Mouse (Mus musculus): ENCODE results near the gene Tspoap1. TPM values are rescaled to one million over a fixed set of nuclear protein-coding genes. Genes with fewer than 3 reads are reported as not detected.

Gene Tspoap1
- polyA plus RNA-seq, 1 experiment from 2014 or later, result 5.7 TPM

DNA sequence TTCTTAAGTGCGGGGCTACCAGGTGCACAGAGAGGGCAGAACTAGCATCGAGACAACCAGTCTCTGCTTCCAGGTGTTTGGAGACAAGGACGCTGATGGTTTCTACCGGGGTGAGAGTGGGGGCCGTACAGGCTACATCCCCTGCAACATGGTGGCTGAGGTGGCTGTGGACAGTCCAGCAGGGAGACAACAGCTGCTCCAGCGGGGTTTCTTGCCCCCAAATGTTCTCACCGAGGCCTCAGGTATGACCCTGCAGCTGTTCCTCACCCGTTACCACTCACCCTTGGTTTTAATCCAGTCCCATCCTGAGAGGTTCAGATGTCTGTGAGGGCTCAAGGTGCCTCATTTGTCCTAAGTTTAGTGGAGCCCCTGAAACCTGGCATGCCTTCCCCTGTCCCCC lies 19.8 kb downstream of the Tspoap1 start:
- Histone ChIP-seq H3K9me3 (no peaks in the 10 kb centered on the region), H3K4me3 (replicated peaks) (no peak overlapping the region), H3K9ac (replicated peaks) (no peak overlapping the region), H3K27me3 (peaks cover 18% of the 10 kb centered on the region; the same call in 1 of the 2 replicates), H3K27ac (no peak overlapping the region), H3K4me1 (replicated peaks) (peaks cover 18% of the 10 kb centered on the region), H3K4me2 (no peak overlapping the region), H3K36me3 (no peaks in the 10 kb centered on the region)
- no peak for ATAC-seq (ENCODE audit: insufficient number of reproducible peaks, insufficient read depth, low FRiP score, low TSS enrichment, low read depth)
- 81% methylated on average over 8 of the region's 8 CpGs for WGBS

DNA sequence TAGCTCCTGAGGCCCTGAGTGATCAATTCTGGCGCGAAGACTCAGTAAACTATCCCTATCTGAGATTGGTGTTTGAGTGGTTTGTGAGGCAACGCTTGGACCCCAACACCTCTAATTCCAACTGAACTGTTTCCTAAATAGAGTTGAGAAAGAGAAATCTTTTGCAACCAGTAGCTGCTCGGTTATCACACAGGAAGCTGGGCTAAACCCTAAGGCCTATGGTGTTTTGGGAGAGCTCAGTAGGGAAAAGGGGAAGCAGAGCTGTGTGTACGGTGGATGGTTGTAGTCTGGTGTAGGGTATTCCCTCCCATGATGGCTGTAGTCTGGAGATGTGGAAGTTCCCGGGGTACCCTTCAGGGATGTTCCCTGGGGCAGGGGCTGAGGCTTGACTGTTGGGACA lies 29.7 kb downstream of the Tspoap1 start:
- H3K4me1 ChIP-seq (replicated peaks), result no peaks in the 10 kb centered on the region
- H3K36me3 ChIP-seq, result no peaks in the 10 kb centered on the region
- no peak overlapping the region for H3K27ac ChIP-seq
- no peak overlapping the region for H3K9ac ChIP-seq (replicated peaks)
- WGBS, result 91% methylated on average over 6 of the region's 6 CpGs
- H3K4me2 ChIP-seq, result no peak overlapping the region
- no peak overlapping the region for H3K4me3 ChIP-seq (replicated peaks)
- no peaks in the 10 kb centered on the region for H3K9me3 ChIP-seq
- no peak for ATAC-seq (ENCODE audit: insufficient number of reproducible peaks, insufficient read depth, low FRiP score, low TSS enrichment, low read depth)
- no peaks in the 10 kb centered on the region for H3K27me3 ChIP-seq

DNA sequence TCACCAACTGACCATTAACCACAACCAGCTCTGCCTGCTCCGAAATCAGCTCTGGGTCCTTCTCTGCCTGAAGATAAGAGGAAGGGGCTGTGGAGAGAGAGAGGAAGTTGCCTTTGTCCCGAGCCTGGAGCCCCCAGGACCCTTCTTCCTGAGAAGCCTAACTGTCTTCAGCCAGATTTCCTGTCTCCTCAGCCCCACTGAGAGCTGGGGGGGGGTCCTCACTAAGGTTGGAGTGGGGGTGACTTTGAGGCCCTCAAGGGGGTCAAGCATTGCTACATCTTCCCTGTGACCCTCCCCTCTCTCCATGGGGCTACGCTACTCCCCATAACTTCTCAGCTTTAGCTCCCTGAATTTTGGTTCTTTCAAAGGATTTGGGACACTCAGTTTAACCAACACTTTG lies 33.1 kb downstream of the Tspoap1 start, which contains the start of gene Mpo:
Gene Mpo (plus strand): TSS at position 122 of the 400 bp plus-strand sequence.
- Histone ChIP-seq H3K9me3 (no peaks in the 10 kb centered on the region), H3K27ac (no peak within 1 kb of the TSS), H3K4me2 (no peak within 1 kb of the TSS), H3K27me3 (no peaks in the 10 kb centered on the region), H3K4me3 (replicated peaks) (no peak within 1 kb of the TSS), H3K36me3 (no peaks in the 10 kb centered on the region), H3K4me1 (replicated peaks) (no peaks in the 10 kb centered on the region), H3K9ac (replicated peaks) (no peak within 1 kb of the TSS)
- no peak for ATAC-seq (ENCODE audit: insufficient number of reproducible peaks, insufficient read depth, low FRiP score, low TSS enrichment, low read depth)
- WGBS, result 72% methylated on average over 3 of the region's 3 CpGs

DNA sequence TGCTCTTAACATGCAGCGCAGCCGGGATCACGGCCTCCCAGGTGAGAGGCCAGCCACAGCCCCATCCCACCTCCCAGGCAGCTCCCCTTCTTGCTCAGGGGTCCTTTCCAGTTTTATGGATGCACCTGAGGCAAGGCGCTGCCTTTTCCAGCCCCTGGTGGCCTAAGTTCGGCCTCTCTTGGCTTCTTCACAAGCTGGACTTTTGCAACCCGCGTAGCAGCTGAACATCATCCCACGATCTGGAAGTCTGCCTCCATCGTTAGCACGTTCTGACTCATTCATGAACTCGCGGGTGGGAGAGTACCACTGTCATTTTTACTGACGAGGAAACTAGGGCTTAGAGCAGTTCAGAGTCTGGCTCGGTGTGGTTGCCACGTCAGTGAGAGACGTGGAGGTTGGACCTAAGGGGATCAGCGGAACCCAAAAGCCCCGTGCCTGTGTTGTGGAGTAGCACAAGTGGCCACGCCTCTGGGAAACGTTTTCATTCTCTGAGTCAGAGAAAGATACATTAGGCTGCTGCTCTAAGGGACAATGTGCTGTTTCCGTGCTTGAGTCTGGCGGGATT lies 41.5 kb downstream of the Tspoap1 start:
- H3K27ac ChIP-seq, result no peak overlapping the region
- H3K36me3 ChIP-seq, result no peaks in the 10 kb centered on the region
- 83% methylated on average over 22 of the region's 22 CpGs for WGBS
- H3K4me1 ChIP-seq (replicated peaks), result 0 out of 2 replicates have a peak, but pooled peaks cover 3% of the 10 kb centered on the region
- no peak for ATAC-seq (ENCODE audit: insufficient number of reproducible peaks, insufficient read depth, low FRiP score, low TSS enrichment, low read depth)
- H3K27me3 ChIP-seq, result 0 out of 2 replicates have a peak, but pooled peaks cover 2% of the 10 kb centered on the region
- H3K9ac ChIP-seq (replicated peaks), result no peak overlapping the region
- H3K4me3 ChIP-seq (replicated peaks), result no peak overlapping the region
- H3K9me3 ChIP-seq, result no peaks in the 10 kb centered on the region
- H3K4me2 ChIP-seq, result no peak overlapping the region

DNA sequence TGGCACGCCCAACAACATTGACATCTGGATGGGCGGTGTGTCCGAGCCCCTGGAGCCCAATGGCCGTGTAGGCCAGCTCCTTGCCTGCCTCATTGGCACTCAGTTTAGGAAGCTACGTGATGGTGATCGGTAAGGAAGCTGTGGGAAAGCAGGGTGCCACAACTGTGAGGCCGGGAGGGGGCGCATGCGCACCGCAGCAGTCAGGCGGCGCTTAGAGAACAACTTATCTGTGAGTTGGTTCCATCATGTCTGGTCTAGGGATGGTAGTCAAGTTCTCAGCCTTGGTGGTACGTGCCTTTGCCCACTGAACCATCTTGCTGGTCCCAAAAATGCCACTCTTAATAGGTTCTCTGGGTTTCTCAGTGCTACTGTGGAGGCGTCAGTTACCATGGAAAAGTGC lies 42.3 kb downstream of the Tspoap1 start:
- no peak overlapping the region for H3K4me2 ChIP-seq
- H3K27ac ChIP-seq, result no peak overlapping the region
- 0 out of 2 replicates have a peak, but pooled peaks cover 3% of the 10 kb centered on the region for H3K4me1 ChIP-seq (replicated peaks)
- 0 out of 2 replicates have a peak, but pooled peaks have one; percentile 37 for ATAC-seq (ENCODE audit: insufficient number of reproducible peaks, insufficient read depth, low FRiP score, low TSS enrichment, low read depth)
- H3K36me3 ChIP-seq, result no peaks in the 10 kb centered on the region
- 41% methylated on average over 14 of the region's 14 CpGs for WGBS
- H3K27me3 ChIP-seq, result 0 out of 2 replicates have a peak, but pooled peaks cover 2% of the 10 kb centered on the region
- H3K4me3 ChIP-seq (replicated peaks), result no peak overlapping the region
- no peaks in the 10 kb centered on the region for H3K9me3 ChIP-seq
- no peak overlapping the region for H3K9ac ChIP-seq (replicated peaks)

DNA sequence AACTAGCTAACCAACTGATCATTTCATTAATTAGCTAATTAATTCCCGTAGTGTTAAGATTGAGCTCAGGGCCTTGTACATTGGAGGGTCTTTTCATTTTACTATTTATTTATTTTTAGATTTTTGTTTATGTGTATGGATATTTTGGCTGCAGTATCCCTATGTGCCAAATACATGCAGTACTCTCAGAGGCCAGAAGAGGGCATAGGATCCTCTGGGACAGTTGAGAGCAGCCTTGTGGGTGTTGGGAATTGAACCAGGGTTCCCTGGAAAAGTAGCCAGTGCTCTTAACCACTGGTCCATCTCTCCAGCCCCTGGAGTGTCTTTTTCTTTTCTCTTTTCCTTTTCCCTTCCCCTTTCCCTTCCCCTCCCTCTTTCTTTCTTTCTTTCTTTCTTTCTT lies 45.1 kb downstream of the Tspoap1 start:
- Histone ChIP-seq H3K4me1 (replicated peaks) (0 out of 2 replicates have a peak, but pooled peaks cover 3% of the 10 kb centered on the region), H3K4me3 (replicated peaks) (no peak overlapping the region), H3K9me3 (no peaks in the 10 kb centered on the region), H3K4me2 (no peak overlapping the region), H3K27ac (no peak overlapping the region), H3K36me3 (no peaks in the 10 kb centered on the region), H3K9ac (replicated peaks) (no peak overlapping the region), H3K27me3 (0 out of 2 replicates have a peak, but pooled peaks cover 2% of the 10 kb centered on the region)
- no peak for ATAC-seq (ENCODE audit: insufficient number of reproducible peaks, insufficient read depth, low FRiP score, low TSS enrichment, low read depth)
- WGBS, result 60% methylated on average over 1 of the region's 1 CpGs

DNA sequence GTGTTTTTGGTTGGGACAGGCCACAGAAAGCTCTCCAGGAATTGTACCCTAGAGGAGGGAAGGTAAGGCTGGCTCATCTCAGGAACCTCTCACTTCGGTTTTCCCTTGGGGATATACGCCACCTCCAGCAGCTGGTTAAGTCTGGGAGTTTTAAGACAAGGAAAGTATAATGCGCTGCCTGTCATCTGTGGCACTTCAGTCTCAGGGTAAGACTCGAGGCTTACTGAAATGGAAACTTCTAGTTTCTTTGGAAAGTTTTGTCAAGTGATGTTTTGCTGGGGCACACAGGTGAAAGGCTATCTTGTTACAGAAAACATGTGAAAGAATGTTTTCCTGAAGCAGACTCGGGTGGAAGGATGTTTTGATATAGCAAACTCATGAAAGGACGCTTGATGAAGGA lies 47.1 kb downstream of the Tspoap1 start:
- H3K4me2 ChIP-seq, result no peak overlapping the region
- no peak for ATAC-seq (ENCODE audit: insufficient number of reproducible peaks, insufficient read depth, low FRiP score, low TSS enrichment, low read depth)
- 89% methylated on average over 6 of the region's 6 CpGs for WGBS
- no peaks in the 10 kb centered on the region for H3K36me3 ChIP-seq
- no peak overlapping the region for H3K4me3 ChIP-seq (replicated peaks)
- H3K9me3 ChIP-seq, result no peaks in the 10 kb centered on the region
- H3K27me3 ChIP-seq, result 0 out of 2 replicates have a peak, but pooled peaks cover 2% of the 10 kb centered on the region
- 0 out of 2 replicates have a peak, but pooled peaks cover 2% of the 10 kb centered on the region for H3K4me1 ChIP-seq (replicated peaks)
- H3K27ac ChIP-seq, result no peak overlapping the region
- no peak overlapping the region for H3K9ac ChIP-seq (replicated peaks)

DNA sequence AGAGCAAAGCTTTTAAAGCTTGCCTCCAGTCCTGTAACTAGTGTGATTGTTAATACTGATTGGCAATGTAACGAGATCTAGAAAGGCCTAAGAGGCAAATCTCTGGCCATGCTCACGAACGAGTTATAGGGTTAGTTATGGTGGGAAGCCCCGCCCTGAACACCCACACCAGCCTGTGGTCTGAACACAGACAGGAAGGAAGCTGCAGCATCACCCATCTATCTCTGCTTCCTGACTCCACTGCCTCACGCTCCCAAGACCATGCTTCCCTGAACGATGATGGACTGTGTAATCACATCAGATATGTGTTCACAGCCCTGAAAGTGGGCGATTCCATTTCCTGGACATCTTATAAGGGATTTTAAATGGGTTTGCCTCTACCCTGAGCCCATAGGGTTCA lies 47.9 kb downstream of the Tspoap1 start:
- WGBS, result 76% methylated on average over 7 of the region's 7 CpGs
- ATAC-seq (ENCODE audit: insufficient number of reproducible peaks, insufficient read depth, low FRiP score, low TSS enrichment, low read depth), result no peak
- H3K9me3 ChIP-seq, result no peaks in the 10 kb centered on the region
- H3K4me1 ChIP-seq (replicated peaks), result no peaks in the 10 kb centered on the region
- no peaks in the 10 kb centered on the region for H3K36me3 ChIP-seq
- H3K27me3 ChIP-seq, result 0 out of 2 replicates have a peak, but pooled peaks cover 2% of the 10 kb centered on the region
- no peak overlapping the region for H3K27ac ChIP-seq
- H3K9ac ChIP-seq (replicated peaks), result no peak overlapping the region
- no peak overlapping the region for H3K4me3 ChIP-seq (replicated peaks)
- H3K4me2 ChIP-seq, result no peak overlapping the region

DNA sequence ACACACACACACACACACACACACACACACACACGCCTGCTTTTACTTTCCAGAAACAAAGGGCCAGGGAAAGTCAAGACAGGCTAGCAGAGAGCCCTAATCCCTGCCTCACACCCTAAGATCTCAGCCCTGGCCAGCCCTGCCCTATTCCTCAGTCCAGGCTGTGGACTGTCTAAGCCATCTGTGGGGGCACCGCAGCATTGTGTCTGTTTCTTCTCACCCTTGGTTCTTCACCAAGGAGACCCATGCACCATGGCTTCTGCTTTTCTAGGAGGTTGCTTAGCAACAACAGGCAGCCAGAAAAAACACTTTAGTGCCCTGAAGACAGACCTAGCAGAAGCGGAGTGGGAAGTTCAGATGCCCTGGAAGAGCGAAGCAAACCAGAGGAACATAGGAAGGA lies 51.1 kb downstream of the Tspoap1 start:
- Histone ChIP-seq H3K27me3 (peaks cover 15% of the 10 kb centered on the region), H3K4me1 (replicated peaks) (no peaks in the 10 kb centered on the region), H3K4me2 (no peak overlapping the region), H3K4me3 (replicated peaks) (no peak overlapping the region), H3K9me3 (no peaks in the 10 kb centered on the region), H3K36me3 (no peaks in the 10 kb centered on the region), H3K27ac (no peak overlapping the region), H3K9ac (replicated peaks) (no peak overlapping the region)
- 62% methylated on average over 4 of the region's 4 CpGs for WGBS
- ATAC-seq (ENCODE audit: insufficient number of reproducible peaks, insufficient read depth, low FRiP score, low TSS enrichment, low read depth), result no peak

DNA sequence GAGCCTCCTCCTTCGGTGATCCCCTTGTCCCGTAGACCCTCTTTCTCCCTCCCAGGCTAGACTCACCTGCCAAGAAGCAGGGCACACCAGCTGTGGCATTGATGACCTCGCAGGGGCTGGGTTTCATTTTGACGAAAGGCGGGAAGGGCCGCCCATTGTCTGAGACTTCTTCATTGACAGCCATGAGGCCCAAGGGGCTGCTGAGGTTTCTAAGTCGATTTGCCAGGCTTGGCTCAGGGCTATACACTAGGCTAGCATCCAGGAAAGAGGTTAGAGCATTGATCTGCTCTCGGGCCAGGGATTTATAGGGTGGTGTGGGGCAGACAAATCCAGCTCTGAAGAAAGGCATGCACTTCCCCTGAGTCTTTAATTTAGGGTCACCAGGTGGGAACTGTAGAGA lies 54.5 kb downstream of the Tspoap1 start:
- Histone ChIP-seq H3K4me3 (replicated peaks) (no peak overlapping the region), H3K27ac (no peak overlapping the region), H3K4me1 (replicated peaks) (peaks cover 9% of the 10 kb centered on the region), H3K9ac (replicated peaks) (no peak overlapping the region), H3K4me2 (no peak overlapping the region), H3K36me3 (no peaks in the 10 kb centered on the region), H3K27me3 (peaks cover 32% of the 10 kb centered on the region), H3K9me3 (no peaks in the 10 kb centered on the region)
- no peak for ATAC-seq (ENCODE audit: insufficient number of reproducible peaks, insufficient read depth, low FRiP score, low TSS enrichment, low read depth)
- WGBS, result 76% methylated on average over 8 of the region's 8 CpGs

DNA sequence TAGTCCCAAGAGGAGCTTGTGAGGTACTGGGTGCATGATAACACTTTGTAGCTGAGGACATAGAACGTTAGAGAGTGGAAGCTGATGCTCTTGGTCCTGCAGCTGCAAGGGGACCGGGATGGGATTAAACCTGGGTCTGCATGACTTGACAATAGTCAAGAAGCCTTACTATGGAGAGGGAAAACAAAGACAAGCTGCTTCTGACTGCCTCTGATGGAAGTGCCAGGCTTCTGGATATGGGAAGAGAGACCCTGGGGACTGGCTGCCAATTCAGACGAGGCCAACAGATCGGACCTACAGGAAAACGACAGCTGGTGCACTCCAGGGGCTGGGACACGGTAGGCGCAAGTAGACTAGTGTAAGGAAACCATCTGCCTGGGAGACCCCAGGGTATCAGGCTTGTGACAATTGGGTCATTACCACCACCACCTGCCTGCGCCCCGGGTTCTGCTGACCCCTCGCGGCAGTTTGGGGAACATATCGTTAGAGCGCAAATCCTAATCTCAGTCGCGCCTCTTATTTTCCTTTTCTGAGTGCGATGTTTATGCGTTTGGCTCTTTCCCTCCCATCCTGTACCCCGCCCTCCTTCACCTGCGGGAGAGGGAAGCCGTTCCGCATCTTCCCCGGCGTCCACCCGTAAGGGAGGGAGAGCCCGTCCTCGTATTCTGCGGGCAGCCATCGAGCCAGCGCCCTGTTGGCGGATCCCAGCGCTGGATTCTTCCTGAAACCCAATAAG lies 56.5 kb downstream of the Tspoap1 start:
- Histone ChIP-seq H3K36me3 (no peaks in the 10 kb centered on the region), H3K4me3 (replicated peaks) (peak overlapping the region; percentile 40), H3K27ac (no peak overlapping the region), H3K4me1 (replicated peaks) (peaks cover 9% of the 10 kb centered on the region), H3K27me3 (peaks cover 32% of the 10 kb centered on the region), H3K4me2 (peak overlapping the region; percentile 71), H3K9me3 (no peaks in the 10 kb centered on the region), H3K9ac (replicated peaks) (peak overlapping the region; percentile 56)
- 4% methylated on average over 31 of the region's 31 CpGs for WGBS
- ATAC-seq (ENCODE audit: insufficient number of reproducible peaks, insufficient read depth, low FRiP score, low TSS enrichment, low read depth), result no peak

Measured in limb, embryonic 12.5 days (tissue).